Mouse (Mus musculus) layer of hippocampus, postnatal 14 days (tissue): ENCODE results near the gene Taf1. TPM values are rescaled to one million over a fixed set of nuclear protein-coding genes. Genes with fewer than 3 reads are reported as not detected.

Experiments used
- DNase-seq, 2 experiments: peaks; one replicate each; pipeline ENCODE4 v3.0.0; 2021 to 2022; ENCODE audit warnings: low spot score in 2 of 2, mixed read lengths in 1 of 2
- total RNA-seq, 2 experiments: library from RNA; stranded (reverse); gene quantifications; 2 replicates each; pipeline ENCODE4 v1.2.3; 2021

Gene Taf1
- total RNA-seq, 2 experiments from 2014 or later, result 52.3 to 57.0 TPM

- no peak for DNase-seq
Observed at GRCm38 (mm10) chrX:101646621-101647020, 114.1 kb downstream of the Taf1 start.

Other genes starting within 250 kb of the Taf1 start
- 100 to 1,000 TPM; 212 to 221 TPM for gene Nlgn3, start 233.6 kb upstream of the Taf1 start, total RNA-seq
- 1 to 10 TPM; 4.6 to 5.5 TPM for gene Gjb1, start 156.4 kb upstream of the Taf1 start, total RNA-seq
- 100 to 1,000 TPM; 131 to 135 TPM for gene Zmym3, start 111.9 kb upstream of the Taf1 start, total RNA-seq
- gene Nono, start 103.4 kb upstream of the Taf1 start, total RNA-seq, result 100 to 1,000 TPM; 142 to 155 TPM
- 1 to 10 TPM in 1 of 2 experiments, under 1 TPM in 1; 0.74 to 1.5 TPM for gene Itgb1bp2, start 83.6 kb upstream of the Taf1 start, total RNA-seq
- 100 to 1,000 TPM; 187 to 208 TPM for gene Ogt, start 107.3 kb downstream of the Taf1 start, total RNA-seq
- gene Cxcr3, start 201.5 kb downstream of the Taf1 start, total RNA-seq, result not detected